Mouse (Mus musculus): ENCODE results near the gene Galnt9.

DNA sequence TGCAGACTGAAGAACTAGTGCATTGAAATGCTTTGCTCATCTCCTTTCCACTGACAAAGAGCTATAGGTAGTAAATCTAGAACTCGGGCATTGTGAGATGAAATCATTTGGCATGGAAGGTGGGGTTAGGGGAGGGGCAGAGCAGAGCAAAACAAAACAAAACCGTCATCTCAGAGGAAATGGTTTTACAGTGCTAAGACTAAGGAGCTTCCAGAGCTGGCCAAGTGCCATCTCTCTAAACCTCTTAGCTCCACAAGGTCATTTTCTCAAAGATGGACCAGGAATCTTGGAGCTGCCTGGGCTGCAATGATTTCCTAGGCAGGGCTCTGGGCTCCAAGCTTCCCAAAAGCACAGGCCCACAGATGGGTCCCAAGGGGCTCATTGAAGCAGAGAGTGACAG is 53.3 kb downstream of the Galnt9 start:
- TF ChIP-seq POLR2A (IDR thresholded peaks at IDR 0.05; ENCODE audit: borderline replicate concordance, low read depth, low read length) (no peak), CTCF (IDR thresholded peaks at IDR 0.05; ENCODE audit: low read depth, low read length) (no peak)
